Mouse (Mus musculus) lung, embryonic 16.5 days (tissue): ENCODE results near the gene Gdpd1. TPM values are rescaled to one million over a fixed set of nuclear protein-coding genes. Genes with fewer than 3 reads are reported as not detected.
"Not testable (repeated sequence)": the region's sequence is repeated elsewhere in the genome, so short reads cannot be mapped to it uniquely, and the experiment has no call there.

Experiments
- ATAC-seq: fragments of 200-750 bp; cut with Nextera tagmentation; 2 replicates; pipeline ENCODE4 v1.8.0; 2017; ENCODE audit warnings: low read depth, mild to moderate bottlenecking, moderate library complexity
- H3K27ac ChIP-seq: fragments of 300-500 bp; sonication (generic); 2 replicates; pipeline ENCODE4 v1.5.1; 2014; ENCODE audit warnings: mild to moderate bottlenecking, control low read depth, low read length
- H3K27me3 ChIP-seq: fragments of 300-500 bp; sonication (generic); 2 replicates; pipeline ENCODE4 v1.6.1; 2014; ENCODE audit warnings: low read depth, low read length, mixed read lengths; ENCODE audit not compliant: control insufficient read depth, insufficient read depth
- H3K36me3 ChIP-seq: fragments of 300-500 bp; sonication (generic); 2 replicates; pipeline ENCODE4 v1.6.1; 2014; ENCODE audit warnings: low read length; ENCODE audit not compliant: control insufficient read depth, insufficient read depth
- H3K4me1 ChIP-seq: fragments of 300-500 bp; sonication (generic); replicated peaks from 2 replicates; pipeline ENCODE4 v1.6.1; 2014; ENCODE audit warnings: low read length, mixed read lengths; ENCODE audit not compliant: control insufficient read depth, insufficient read depth
- H3K4me2 ChIP-seq: fragments of 300-500 bp; sonication (generic); 2 replicates; pipeline ENCODE4 v1.6.1; 2014; ENCODE audit warnings: low read depth, low read length, control low read depth
- H3K4me3 ChIP-seq: fragments of 300-500 bp; sonication (generic); 2 replicates; pipeline ENCODE4 v1.5.1; 2014; ENCODE audit warnings: mild to moderate bottlenecking, low read length, control low read depth
- H3K9ac ChIP-seq: fragments of 300-500 bp; sonication (generic); 2 replicates; pipeline ENCODE4 v1.6.1; 2014; ENCODE audit warnings: low read length, control low read depth
- H3K9me3 ChIP-seq: fragments of 300-500 bp; sonication (generic); 2 replicates; pipeline ENCODE4 v1.6.1; 2016; ENCODE audit warnings: low read length; ENCODE audit not compliant: control insufficient read depth
- WGBS: fragments of 180-500 bp; shearing (Covaris S2); extraction: QIAGEN DNeasy Blood & Tissue Kit; methylation state at CpG from one replicate; pipeline ENCODE4 v1.1.7; 2014; 5-methylcytosine and 5-hydroxymethylcytosine counted together
- polyA plus RNA-seq: library from polyadenylated mRNA; unstranded; fragments of >200 nt; fragmentation: Nextera tagmentation; extraction: Ambion mirVana; gene quantifications from 2 replicates; pipeline ENCODE4 v1.2.1, GENCODE M21; 2015

The Gdpd1 gene
- polyA plus RNA-seq, 1 experiment from 2014 or later: 25.1 TPM

GRCm38 (mm10) chr11:87085461-87085860 is 11.6 kb upstream of the Gdpd1 start:
- peaks cover 20% of the 10 kb centered on the region for H3K36me3 ChIP-seq
- WGBS: 78% methylated on average over 13 of the region's 13 CpGs
- peak overlapping the region; percentile 84 for H3K9ac ChIP-seq
- no peaks in the 10 kb centered on the region for H3K27me3 ChIP-seq
- peak overlapping the region; percentile 80 for H3K4me3 ChIP-seq
- ATAC-seq: no peak
- H3K4me1 ChIP-seq: peaks cover 18% of the 10 kb centered on the region
- H3K27ac ChIP-seq: no peak overlapping the region
- H3K9me3 ChIP-seq: no peaks in the 10 kb centered on the region
- peak overlapping the region; percentile 97 for H3K4me2 ChIP-seq

DNA sequence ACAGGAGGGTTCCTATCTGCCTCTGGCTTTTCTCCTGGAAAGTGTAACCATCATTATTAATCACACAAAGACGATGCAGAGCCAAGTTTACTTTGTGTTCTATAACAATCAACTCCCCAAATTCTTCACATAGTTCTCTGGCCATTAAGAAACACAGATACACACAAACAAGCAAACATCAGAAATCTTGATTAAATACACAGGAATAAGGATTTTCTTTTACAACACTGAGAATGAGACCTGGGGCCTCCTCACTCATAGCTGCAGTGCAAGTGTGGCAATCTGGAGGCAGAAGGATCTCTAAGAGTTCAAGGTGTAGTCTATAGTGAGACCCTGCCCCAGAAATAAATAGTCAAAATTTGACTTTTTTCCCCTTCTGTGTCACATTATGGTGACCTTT is 9.8 kb upstream of the Gdpd1 start:
- Histone ChIP-seq H3K4me1 (peaks cover 18% of the 10 kb centered on the region), H3K27ac (no peak overlapping the region), H3K9ac (no peak overlapping the region), H3K4me3 (no peak overlapping the region), H3K4me2 (no peak overlapping the region), H3K9me3 (no peaks in the 10 kb centered on the region), H3K27me3 (no peaks in the 10 kb centered on the region), H3K36me3 (peaks cover 29% of the 10 kb centered on the region)
- ATAC-seq: no peak
- 39% methylated on average over 1 of the region's 1 CpGs for WGBS

DNA sequence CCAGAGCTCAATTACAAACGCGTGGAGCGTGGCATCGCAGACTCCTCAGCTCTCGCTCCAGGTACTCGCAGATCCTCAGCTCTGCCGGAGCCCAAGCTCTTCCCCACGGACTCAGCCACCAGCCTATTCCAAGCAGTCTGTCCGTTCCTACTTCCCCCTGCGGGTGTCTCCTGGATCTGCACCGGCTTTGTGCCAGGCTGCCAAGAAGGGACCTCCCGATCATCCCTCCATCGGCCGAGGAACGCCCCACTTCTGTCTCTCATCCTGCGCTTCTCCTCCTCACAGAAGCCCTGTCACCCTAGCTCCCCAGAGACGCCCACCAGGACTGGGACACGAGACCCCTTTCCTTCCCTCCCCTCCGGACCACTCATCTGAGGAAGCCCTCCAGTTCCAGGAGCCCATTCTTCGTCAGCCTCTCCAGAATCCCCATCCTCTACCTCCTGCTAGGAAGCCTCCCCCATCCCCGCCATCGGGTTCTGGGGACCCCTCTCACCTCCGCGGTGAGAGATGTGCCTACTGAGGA is 458 bp downstream of the Gdpd1 start:
- WGBS: under 1% methylated on average over 24 of the region's 24 CpGs
- ATAC-seq: peak; percentile 86
- Histone ChIP-seq H3K4me1 (peaks cover 3% of the 10 kb centered on the region; the same call in 1 of the 2 replicates), H3K27me3 (no peaks in the 10 kb centered on the region), H3K27ac (peak overlapping the region; percentile 58; the same call in 1 of the 2 replicates), H3K36me3 (peaks cover 10% of the 10 kb centered on the region), H3K9ac (peak overlapping the region; percentile 69), H3K4me3 (peak overlapping the region; percentile 55), H3K4me2 (peak overlapping the region; percentile 97), H3K9me3 (no peaks in the 10 kb centered on the region)

- ATAC-seq: no peak
- 59% methylated on average over 3 of the region's 3 CpGs for WGBS
- Histone ChIP-seq H3K4me1 (no peaks in the 10 kb centered on the region), H3K27me3 (no peaks in the 10 kb centered on the region), H3K27ac (no peak overlapping the region), H3K4me3 (no peak overlapping the region), H3K4me2 (no peak overlapping the region), H3K36me3 (no peaks in the 10 kb centered on the region), H3K9me3 (no peaks in the 10 kb centered on the region), H3K9ac (no peak overlapping the region)
These were observed 11.8 kb downstream of the Gdpd1 start for GRCm38 (mm10) chr11:87062087-87062486.

DNA sequence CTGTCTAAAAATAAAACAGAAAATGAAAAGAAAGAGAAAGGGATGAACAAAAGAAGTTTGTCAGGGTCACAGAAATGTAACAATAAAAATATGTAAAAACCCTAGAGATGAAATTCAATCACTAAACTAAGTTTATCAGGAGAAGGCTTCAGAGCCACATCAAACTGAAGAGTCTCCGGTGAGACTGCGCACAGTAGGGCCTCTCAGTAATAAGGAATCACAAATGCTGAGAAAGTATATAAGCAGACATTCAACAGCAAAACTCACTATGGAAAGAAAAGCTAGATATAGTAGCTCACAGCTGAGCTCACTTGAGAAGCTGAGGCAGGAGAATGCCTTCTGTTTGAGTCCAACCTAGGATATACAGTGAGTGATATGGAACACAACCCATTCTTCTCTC is 13.5 kb downstream of the Gdpd1 start:
- H3K4me2 ChIP-seq: no peak overlapping the region
- H3K9ac ChIP-seq: no peak overlapping the region
- no peaks in the 10 kb centered on the region for H3K27me3 ChIP-seq
- H3K27ac ChIP-seq: no peak overlapping the region
- no peak for ATAC-seq
- H3K4me3 ChIP-seq: no peak overlapping the region
- WGBS: 95% methylated on average over 2 of the region's 2 CpGs
- H3K36me3 ChIP-seq: no peaks in the 10 kb centered on the region
- no peaks in the 10 kb centered on the region for H3K9me3 ChIP-seq
- H3K4me1 ChIP-seq: no peaks in the 10 kb centered on the region

GRCm38 (mm10) chr11:87056286-87056685 is 17.6 kb downstream of the Gdpd1 start:
- Histone ChIP-seq H3K27me3 (no peaks in the 10 kb centered on the region), H3K9me3 (no peaks in the 10 kb centered on the region), H3K4me3 (no peak overlapping the region), H3K9ac (no peak overlapping the region), H3K4me1 (no peaks in the 10 kb centered on the region), H3K4me2 (no peak overlapping the region), H3K27ac (no peak overlapping the region), H3K36me3 (no peaks in the 10 kb centered on the region)
- ATAC-seq: no peak
- 75% methylated on average over 6 of the region's 6 CpGs for WGBS

DNA sequence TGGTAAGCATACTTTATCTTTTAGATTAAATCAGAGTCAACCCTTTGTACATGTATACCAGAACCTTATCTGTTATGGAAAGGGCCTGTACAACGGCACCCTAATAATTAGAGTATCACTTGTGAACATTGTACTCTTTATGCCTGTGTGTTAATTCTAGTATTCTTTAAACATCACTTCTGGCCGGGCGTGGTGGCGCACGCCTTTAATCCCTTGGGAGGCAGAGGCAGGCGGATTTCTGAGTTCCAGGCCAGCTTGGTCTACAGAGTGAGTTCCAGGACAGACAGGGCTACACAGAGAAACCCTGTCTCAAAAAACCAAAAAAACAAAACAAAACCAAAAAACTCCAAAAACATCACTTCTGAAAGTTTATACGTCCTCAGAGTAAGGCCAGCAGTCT is 25.0 kb downstream of the Gdpd1 start:
- not testable (repeated sequence) for H3K27me3 ChIP-seq

DNA sequence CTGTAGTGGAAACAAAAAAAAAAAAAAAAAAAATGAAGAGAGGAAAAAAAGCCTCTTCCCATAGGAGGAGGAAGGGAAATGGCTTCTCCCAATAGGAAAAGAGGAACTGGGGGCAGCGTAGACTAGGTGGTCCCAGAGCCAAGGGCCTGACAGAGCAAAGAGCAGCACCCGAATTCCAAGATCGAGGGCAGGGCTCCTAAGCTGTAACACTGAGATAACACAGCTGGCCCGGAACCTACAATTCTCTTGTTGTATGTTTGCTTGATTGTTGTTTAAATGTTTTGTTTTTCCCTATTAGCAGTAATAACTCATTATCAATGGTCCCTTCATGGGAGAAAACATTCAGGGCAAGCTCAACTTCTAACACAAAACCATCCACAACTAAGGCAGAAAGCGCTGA is 26.9 kb downstream of the Gdpd1 start:
- H3K27ac ChIP-seq: no peak overlapping the region

More for the DNA sequence above, 25.0 kb downstream of the Gdpd1 start:
- not testable (repeated sequence) for H3K9ac ChIP-seq, H3K4me1 ChIP-seq, ATAC-seq, H3K4me3 ChIP-seq, H3K27ac ChIP-seq, H3K9me3 ChIP-seq, H3K4me2 ChIP-seq, H3K36me3 ChIP-seq
- 88% methylated on average over 7 of the region's 7 CpGs for WGBS

DNA sequence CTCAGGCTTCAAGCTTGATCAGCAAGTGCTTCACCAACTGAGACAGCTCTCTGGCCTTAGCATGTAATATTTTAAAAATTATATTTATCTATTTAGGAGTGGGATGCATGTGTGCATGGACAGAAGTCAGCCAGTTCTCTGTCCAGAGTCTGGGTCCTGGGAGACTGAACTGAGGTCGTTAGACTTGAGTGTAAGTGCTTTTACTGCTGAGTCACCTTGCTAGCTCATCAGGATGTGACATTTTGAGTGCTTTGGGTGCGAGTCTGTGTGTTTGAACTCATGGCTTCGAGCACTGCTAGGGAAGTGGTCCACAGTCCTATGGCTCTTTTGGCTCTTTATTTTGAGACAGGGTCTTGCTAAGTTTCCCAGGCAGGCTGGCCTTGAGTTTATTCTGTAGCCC is 30.8 kb downstream of the Gdpd1 start:
- H3K36me3 ChIP-seq: 0 out of 2 replicates have a peak, but pooled peaks cover 3% of the 10 kb centered on the region
- no peak overlapping the region for H3K4me3 ChIP-seq
- 80% methylated on average over 3 of the region's 3 CpGs for WGBS
- H3K9me3 ChIP-seq: no peaks in the 10 kb centered on the region
- no peak overlapping the region for H3K4me2 ChIP-seq
- peaks cover 10% of the 10 kb centered on the region; the same call in 1 of the 2 replicates for H3K4me1 ChIP-seq
- ATAC-seq: no peak
- H3K27ac ChIP-seq: no peak overlapping the region
- H3K9ac ChIP-seq: no peak overlapping the region
- H3K27me3 ChIP-seq: no peaks in the 10 kb centered on the region

More for the DNA sequence above, 26.9 kb downstream of the Gdpd1 start:
- Histone ChIP-seq H3K36me3 (0 out of 2 replicates have a peak, but pooled peaks cover 3% of the 10 kb centered on the region), H3K4me3 (no peak overlapping the region), H3K4me1 (no peaks in the 10 kb centered on the region), H3K9ac (no peak overlapping the region), H3K9me3 (no peaks in the 10 kb centered on the region), H3K27me3 (no peaks in the 10 kb centered on the region), H3K4me2 (no peak overlapping the region)
- no peak for ATAC-seq
- WGBS: 76% methylated on average over 5 of the region's 5 CpGs
